Mouse (Mus musculus): ENCODE data around the gene Gm21319. TPM values are rescaled to one million over a fixed set of nuclear protein-coding genes. Genes with fewer than 3 reads are reported as not detected.
"Not testable (repeated sequence)": the region's sequence is repeated elsewhere in the genome, so short reads cannot be mapped to it uniquely, and the experiment has no call there.

The Gm21319 gene
- not detected in 2 replicates for polyA plus RNA-seq (2012; rRNA removed)

DNA sequence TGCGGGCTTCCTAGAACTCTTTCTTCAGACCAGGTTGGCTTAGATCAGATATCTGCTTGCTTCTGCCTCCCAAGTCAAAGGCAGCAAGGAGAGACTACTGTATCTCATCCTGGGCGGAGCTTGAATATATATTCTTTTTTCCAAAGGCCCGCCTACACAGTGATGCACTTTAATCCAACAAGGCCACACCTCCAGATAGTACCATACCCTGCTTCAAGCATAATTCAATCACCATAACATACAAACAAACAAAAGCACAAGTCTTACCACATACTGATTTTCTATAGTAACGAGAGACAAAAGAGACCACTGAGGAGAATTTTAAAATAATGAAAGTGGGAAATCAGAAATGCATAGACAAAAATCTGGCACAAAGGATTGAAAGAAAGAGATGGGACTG lies at the start of gene Gm21319:
Gene Gm21319, minus strand, starts transcription at position 101 of the 400 bp plus-strand sequence.
- not testable (repeated sequence) for H3K4me3 ChIP-seq (replicated peaks; ENCODE audit: extremely low read depth, low read depth, low read length)
- whole genome bisulfite sequencing: 88% methylated on average over 4 of the region's 4 CpGs

DNA sequence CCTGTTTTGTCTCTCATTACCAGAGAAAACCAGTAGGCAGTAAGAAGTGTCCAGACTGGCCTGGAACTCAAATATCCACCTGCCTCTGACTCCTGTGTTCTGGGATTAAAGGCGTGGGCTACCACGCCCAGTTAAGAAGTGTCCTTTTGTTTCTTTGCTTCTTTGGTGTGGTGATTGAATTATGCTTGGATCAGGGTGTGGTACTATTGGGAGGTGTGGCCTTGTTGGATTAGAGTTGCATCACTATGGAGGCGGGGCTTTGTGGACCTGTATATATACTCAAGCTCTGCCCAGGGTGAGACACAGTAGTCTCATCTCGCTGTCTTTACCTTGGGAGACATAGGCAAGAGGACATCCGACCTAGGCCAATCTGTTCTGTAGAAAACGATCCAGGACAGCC lies 40.7 kb upstream of the Gm21319 start, which contains the start of gene BB287469:
Gene BB287469, plus strand, starts transcription at position 301 of the 400 bp plus-strand sequence.
- not testable (repeated sequence) for H3K4me3 ChIP-seq (replicated peaks; ENCODE audit: extremely low read depth, low read depth, low read length); H3K4me1 ChIP-seq (ENCODE audit: control insufficient read depth, insufficient read depth, low read length)
- 79% methylated on average over 6 of the region's 6 CpGs for WGBS

More for the DNA sequence above, at the start of gene Gm21319:
- not testable (repeated sequence) for H3K4me1 ChIP-seq (ENCODE audit: control insufficient read depth, insufficient read depth, low read length); DNase-seq

DNA sequence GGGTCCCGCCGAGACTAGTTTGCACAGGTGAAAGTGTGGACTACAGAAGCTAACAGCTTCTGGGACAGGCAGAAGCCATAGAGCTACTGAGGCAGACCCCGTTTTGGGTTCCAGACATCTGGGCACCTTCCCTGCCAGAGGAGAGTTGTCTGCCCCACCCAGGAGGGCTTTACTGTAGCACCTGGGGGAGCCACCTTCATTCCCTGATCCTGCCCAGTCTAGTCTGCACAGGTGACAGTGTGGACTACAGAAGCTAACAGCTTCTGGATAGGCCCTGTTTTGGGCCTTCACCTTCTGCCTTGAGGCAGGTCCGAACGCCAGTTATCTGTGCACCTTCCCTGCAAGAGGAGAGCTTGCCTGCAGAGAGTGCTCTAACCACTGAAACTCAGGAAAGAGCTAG lies 22.4 kb upstream of the Gm21319 start:
- not testable (repeated sequence) for DNase-seq; H3K4me3 ChIP-seq (replicated peaks; ENCODE audit: extremely low read depth, low read depth, low read length); H3K4me1 ChIP-seq (ENCODE audit: control insufficient read depth, insufficient read depth, low read length)
- WGBS: 85% methylated on average over 5 of the region's 5 CpGs

More for the DNA sequence above, 40.7 kb upstream of the Gm21319 start, which contains the start of gene BB287469:
- not testable (repeated sequence) for DNase-seq

DNA sequence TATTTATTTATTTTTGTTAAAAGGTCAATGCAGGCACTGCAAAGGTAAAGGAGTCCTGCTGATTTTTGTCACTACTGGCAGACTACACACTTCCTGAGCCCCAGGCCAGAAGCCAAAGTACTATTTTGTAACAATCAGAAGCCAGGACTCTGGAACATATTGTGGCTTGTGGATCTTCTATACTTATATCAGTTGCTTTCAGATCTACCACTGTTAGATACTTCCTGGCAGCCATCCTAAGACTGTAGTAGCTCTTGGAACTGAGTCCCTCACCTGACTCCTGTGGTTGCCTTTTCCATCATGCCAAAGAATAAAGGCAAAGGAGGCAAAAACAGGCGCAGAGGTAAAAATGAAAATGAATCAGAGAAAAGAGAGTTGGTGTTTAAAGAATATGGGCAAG lies 19.7 kb upstream of the Gm21319 start, which contains the start of gene Gm21936:
Gene Gm21936, plus strand, starts transcription at position 301 of the 400 bp plus-strand sequence.
- 83% methylated on average over 1 of the region's 1 CpGs for WGBS
- DNase-seq; H3K4me3 ChIP-seq (replicated peaks; ENCODE audit: extremely low read depth, low read depth, low read length); H3K4me1 ChIP-seq (ENCODE audit: control insufficient read depth, insufficient read depth, low read length): not testable (repeated sequence)

Other genes starting within 250 kb of the Gm21319 start
- gene Oog1, start 173.1 kb downstream of the Gm21319 start, polyA plus RNA-seq (2012; rRNA removed): not detected in 2 replicates
- gene Gm4027, start 156.9 kb downstream of the Gm21319 start, polyA plus RNA-seq (2012; rRNA removed): not detected in 2 replicates
- not detected in 2 replicates for gene Gm16381, start 131.1 kb downstream of the Gm21319 start, polyA plus RNA-seq (2012; rRNA removed)
- not detected in 2 replicates for gene Gm21936, start 19.8 kb upstream of the Gm21319 start, polyA plus RNA-seq (2012; rRNA removed)
- gene BB287469, start 40.8 kb upstream of the Gm21319 start, polyA plus RNA-seq (2012; rRNA removed): not detected in 2 replicates
- gene Gm2001, start 66.6 kb upstream of the Gm21319 start, polyA plus RNA-seq (2012; rRNA removed): not detected in 2 replicates
- gene Gm2016, start 98.3 kb upstream of the Gm21319 start, polyA plus RNA-seq (2012; rRNA removed): not detected in 2 replicates
- gene Gm2022, start 119.6 kb upstream of the Gm21319 start, polyA plus RNA-seq (2012; rRNA removed): not detected in 2 replicates
- gene Gm2035, start 144.1 kb upstream of the Gm21319 start, polyA plus RNA-seq (2012; rRNA removed): not detected in 2 replicates
- gene Gm2042, start 178.3 kb upstream of the Gm21319 start, polyA plus RNA-seq (2012; rRNA removed): not detected in 2 replicates
- not detected in 2 replicates for gene Gm2075, start 236.1 kb upstream of the Gm21319 start, polyA plus RNA-seq (2012; rRNA removed)
- not detected in 2 replicates for gene Gm6803, start 243.0 kb upstream of the Gm21319 start, polyA plus RNA-seq (2012; rRNA removed)